Mouse (Mus musculus) liver, embryonic 14 days (tissue): ENCODE results near the gene Tom1l2. TPM values are rescaled to one million over a fixed set of nuclear protein-coding genes. Genes with fewer than 3 reads are reported as not detected.

Source experiments
- polyA plus RNA-seq: library from polyadenylated mRNA; depleted of rRNA; stranded (reverse); fragments of >200 nt; gene quantifications from 2 replicates; pipeline ENCODE4 v1.2.3, GENCODE M21; 2012; rRNA removed

Gene Tom1l2
- 4.8 and 5.0 TPM in 2 replicates for polyA plus RNA-seq

GRCm38 (mm10) chr11:60352559-60353411 is at the start of gene Tom1l2, which contains the start of gene Drc3:
Tom1l2 (minus strand) TSS chr11:60352905.
Drc3 (plus strand) TSS chr11:60353329.

GRCm38 (mm10) chr11:60222469-60223236 is 130.1 kb downstream of the Tom1l2 start, which contains the start of gene Srebf1:
Srebf1 (minus strand) TSS chr11:60222581.

Other genes with a start within 250 kb of the Tom1l2 start
- 6.2 and 7.1 TPM in 2 replicates for gene Rai1, start 247.9 kb downstream of the Tom1l2 start, polyA plus RNA-seq
- gene Srebf1, start 130.3 kb downstream of the Tom1l2 start, polyA plus RNA-seq: 33.8 and 33.9 TPM in 2 replicates
- 0.28 and 0.31 TPM in 2 replicates for gene Drc3, start 424 bp upstream of the Tom1l2 start, polyA plus RNA-seq
- gene Gid4, start 64.2 kb upstream of the Tom1l2 start, polyA plus RNA-seq: 6.1 and 6.6 TPM in 2 replicates
- gene Atpaf2, start 65.6 kb upstream of the Tom1l2 start, polyA plus RNA-seq: 18.1 and 20.1 TPM in 2 replicates
- 20.7 and 24.3 TPM in 2 replicates for gene Drg2, start 101.7 kb upstream of the Tom1l2 start, polyA plus RNA-seq
- 0.54 and 0.60 TPM in 2 replicates for gene Myo15, start 116.4 kb upstream of the Tom1l2 start, polyA plus RNA-seq
- gene Alkbh5, start 183.5 kb upstream of the Tom1l2 start, polyA plus RNA-seq: 6.9 and 8.4 TPM in 2 replicates